Mouse (Mus musculus): ENCODE results near the gene Nlrp5. TPM values are rescaled to one million over a fixed set of nuclear protein-coding genes. Genes with fewer than 3 reads are reported as not detected.
"Not testable (repeated sequence)": the region's sequence is repeated elsewhere in the genome, so short reads cannot be mapped to it uniquely, and the experiment has no call there.

The Nlrp5 gene
- polyA plus RNA-seq (2012; rRNA removed) = 0.15 TPM in 1 of 2 replicates, not detected in the other

- DNase-seq = no peak
- H3K27me3 ChIP-seq (ENCODE audit: control insufficient read depth, insufficient read depth, low read length) = no peaks in the 10 kb centered on the region
- WGBS = 74% methylated on average over 10 of the region's 10 CpGs
- TF ChIP-seq CTCF (IDR thresholded peaks at IDR 0.05; ENCODE audit: borderline replicate concordance, control insufficient read depth, extremely low read depth, insufficient read depth, low read length, poor library complexity) = no peak
- TF ChIP-seq POLR2A (IDR thresholded peaks at IDR 0.05; ENCODE audit: control insufficient read depth, extremely low read depth, insufficient read depth, low read length, poor library complexity) = no peak
- no peak within 1 kb of the TSS for H3K4me3 ChIP-seq (ENCODE audit: control insufficient read depth, insufficient read depth, low read length)
- H3K27ac ChIP-seq (ENCODE audit: control insufficient read depth, insufficient read depth, low read length) = no peak within 1 kb of the TSS
- H3K36me3 ChIP-seq (ENCODE audit: control insufficient read depth, insufficient read depth, low read length) = no peaks in the 10 kb centered on the region
- no peaks in the 10 kb centered on the region for H3K4me1 ChIP-seq (replicated peaks; ENCODE audit: control insufficient read depth, insufficient read depth, low read length)
These were observed at the start of gene Nlrp5 for GRCm38 (mm10) chr7:23385589-23385988. Nlrp5 (plus strand) TSS chr7:23385889.

- 95% methylated on average over 13 of the region's 13 CpGs for WGBS
- not testable (repeated sequence) for H3K4me1 ChIP-seq (replicated peaks; ENCODE audit: control insufficient read depth, insufficient read depth, low read length); DNase-seq; H3K27ac ChIP-seq (ENCODE audit: control insufficient read depth, insufficient read depth, low read length); H3K27me3 ChIP-seq (ENCODE audit: control insufficient read depth, insufficient read depth, low read length); H3K36me3 ChIP-seq (ENCODE audit: control insufficient read depth, insufficient read depth, low read length); H3K4me3 ChIP-seq (ENCODE audit: control insufficient read depth, insufficient read depth, low read length)
These were observed 27.4 kb upstream of the Nlrp5 start for GRCm38 (mm10) chr7:23358311-23358710.

GRCm38 (mm10) chr7:23470201-23470600 is 84.5 kb downstream of the Nlrp5 start:
- H3K4me3 ChIP-seq (ENCODE audit: control insufficient read depth, insufficient read depth, low read length); H3K27ac ChIP-seq (ENCODE audit: control insufficient read depth, insufficient read depth, low read length); H3K27me3 ChIP-seq (ENCODE audit: control insufficient read depth, insufficient read depth, low read length); H3K4me1 ChIP-seq (replicated peaks; ENCODE audit: control insufficient read depth, insufficient read depth, low read length); DNase-seq; H3K36me3 ChIP-seq (ENCODE audit: control insufficient read depth, insufficient read depth, low read length): not testable (repeated sequence)
- WGBS = 82% methylated on average over 3 of the region's 3 CpGs

GRCm38 (mm10) chr7:23470832-23471231 is 85.1 kb downstream of the Nlrp5 start:
- H3K4me1 ChIP-seq (replicated peaks; ENCODE audit: control insufficient read depth, insufficient read depth, low read length); DNase-seq; H3K27me3 ChIP-seq (ENCODE audit: control insufficient read depth, insufficient read depth, low read length); H3K4me3 ChIP-seq (ENCODE audit: control insufficient read depth, insufficient read depth, low read length); H3K27ac ChIP-seq (ENCODE audit: control insufficient read depth, insufficient read depth, low read length); H3K36me3 ChIP-seq (ENCODE audit: control insufficient read depth, insufficient read depth, low read length): not testable (repeated sequence)
- 71% methylated on average over 3 of the region's 3 CpGs for WGBS

- not testable (repeated sequence) for H3K27ac ChIP-seq (ENCODE audit: control insufficient read depth, insufficient read depth, low read length); H3K4me1 ChIP-seq (replicated peaks; ENCODE audit: control insufficient read depth, insufficient read depth, low read length); H3K4me3 ChIP-seq (ENCODE audit: control insufficient read depth, insufficient read depth, low read length); H3K36me3 ChIP-seq (ENCODE audit: control insufficient read depth, insufficient read depth, low read length); H3K27me3 ChIP-seq (ENCODE audit: control insufficient read depth, insufficient read depth, low read length); DNase-seq
- WGBS = 81% methylated on average over 2 of the region's 2 CpGs
These were observed 87.2 kb downstream of the Nlrp5 start for GRCm38 (mm10) chr7:23472886-23473285.

Other genes with a start within 250 kb of the Nlrp5 start
- gene Gm10662, start 241.4 kb upstream of the Nlrp5 start, polyA plus RNA-seq (2012; rRNA removed) = not detected in 2 replicates
- gene Vmn1r165, start 168.6 kb upstream of the Nlrp5 start, polyA plus RNA-seq (2012; rRNA removed) = not detected in 2 replicates
- gene Vmn1r166, start 134.2 kb upstream of the Nlrp5 start, polyA plus RNA-seq (2012; rRNA removed) = not detected in 2 replicates
- gene Gm6902, start 107.0 kb upstream of the Nlrp5 start, polyA plus RNA-seq (2012; rRNA removed) = not detected in 2 replicates
- gene Nlrp4e, start 84.7 kb upstream of the Nlrp5 start, polyA plus RNA-seq (2012; rRNA removed) = not detected in 2 replicates
- not detected in 2 replicates for gene Vmn1r167, start 121.3 kb downstream of the Nlrp5 start, polyA plus RNA-seq (2012; rRNA removed)
- gene Vmn1r168, start 153.8 kb downstream of the Nlrp5 start, polyA plus RNA-seq (2012; rRNA removed) = not detected in 2 replicates
- not detected in 2 replicates for gene Vmn1r169, start 189.6 kb downstream of the Nlrp5 start, polyA plus RNA-seq (2012; rRNA removed)
- gene Vmn1r170, start 220.3 kb downstream of the Nlrp5 start, polyA plus RNA-seq (2012; rRNA removed) = not detected in 2 replicates
- gene Vmn1r171, start 244.8 kb downstream of the Nlrp5 start, polyA plus RNA-seq (2012; rRNA removed) = not detected in 2 replicates